Mouse (Mus musculus) spleen, postnatal 36 days (tissue): ENCODE results near the gene Htr2a.

Experiments
- DNase-seq, 2 experiments: peaks; one replicate each; pipeline ENCODE4 v3.0.0; 2022; ENCODE audit warnings: low spot score in 2 of 2, mixed read lengths in 1 of 2

Gene Htr2a

GRCm38 (mm10) chr14:74640819-74641381, at the start of gene Htr2a:
Gene Htr2a, plus strand, starts transcription at chr14:74640840.
- no peak for DNase-seq

GRCm38 (mm10) chr14:74601333-74602087, 39.1 kb upstream of the Htr2a start:
- DNase-seq = no peak

- DNase-seq = peak in 1 of 2 experiments; percentile 3
Measured at GRCm38 (mm10) chr14:74602543-74602942, 38.1 kb upstream of the Htr2a start.

- no peak for DNase-seq
Measured at GRCm38 (mm10) chr14:74603131-74603766, 37.4 kb upstream of the Htr2a start.

- no peak for DNase-seq
Measured at GRCm38 (mm10) chr14:74611326-74611725, 29.3 kb upstream of the Htr2a start.

GRCm38 (mm10) chr14:74618858-74619257, 21.8 kb upstream of the Htr2a start:
- DNase-seq = no peak

- DNase-seq = no peak
Measured at GRCm38 (mm10) chr14:74638071-74638470, 2.6 kb upstream of the Htr2a start.

GRCm38 (mm10) chr14:74641668-74642230, 1.1 kb downstream of the Htr2a start:
- DNase-seq = no peak

- DNase-seq = peak; percentile 55 to 59
Measured at GRCm38 (mm10) chr14:74643296-74643695, 2.7 kb downstream of the Htr2a start.

- DNase-seq = peak in 1 of 2 experiments; percentile 4
Measured at GRCm38 (mm10) chr14:74646107-74646793, 5.6 kb downstream of the Htr2a start.

GRCm38 (mm10) chr14:74650001-74650400, 9.4 kb downstream of the Htr2a start:
- no peak for DNase-seq

GRCm38 (mm10) chr14:74651678-74652077, 11.0 kb downstream of the Htr2a start:
- no peak for DNase-seq

GRCm38 (mm10) chr14:74657227-74657626, 16.6 kb downstream of the Htr2a start:
- no peak for DNase-seq

- no peak for DNase-seq
Measured at GRCm38 (mm10) chr14:74659411-74659841, 18.8 kb downstream of the Htr2a start.

GRCm38 (mm10) chr14:74672137-74673019, 31.7 kb downstream of the Htr2a start:
- peak; percentile 30 to 53 for DNase-seq

GRCm38 (mm10) chr14:74673020-74673350, 32.3 kb downstream of the Htr2a start:
- DNase-seq = no peak

- DNase-seq = peak in 1 of 2 experiments; percentile 11
Measured at GRCm38 (mm10) chr14:74673584-74673983, 32.9 kb downstream of the Htr2a start.

- DNase-seq = no peak
Measured at GRCm38 (mm10) chr14:74679841-74680240, 39.2 kb downstream of the Htr2a start.

- no peak for DNase-seq
Measured at GRCm38 (mm10) chr14:74684298-74684978, 43.8 kb downstream of the Htr2a start.

- DNase-seq = no peak
Measured at GRCm38 (mm10) chr14:74691963-74692362, 51.3 kb downstream of the Htr2a start.
